Mouse (Mus musculus) cortical plate, adult 2 months (tissue): Measurements from ENCODE around the gene Gm21119.
"Not testable (repeated sequence)": the region's sequence is repeated elsewhere in the genome, so short reads cannot be mapped to it uniquely, and the experiment has no call there.

Experiments
- CTCF ChIP-seq: fragments of 200-500 bp; IDR thresholded peaks from 2 replicates; pipeline ENCODE4 v1.5.1; 2011; ENCODE audit warnings: mild to moderate bottlenecking, control low read depth, low read length; ENCODE audit not compliant: insufficient read depth; ENCODE audit errors: extremely low read depth
- POLR2A ChIP-seq: fragments of 200-500 bp; IDR thresholded peaks from 2 replicates; pipeline ENCODE4 v1.6.1; 2011; ENCODE audit warnings: mild to moderate bottlenecking, low read length, control low read depth; ENCODE audit not compliant: insufficient read depth; ENCODE audit errors: extremely low read depth

- not testable (repeated sequence) for TF ChIP-seq CTCF, POLR2A
Observed at GRCm38 (mm10) chr8:20598300-20599170, 16.2 kb upstream of the Gm21119 start.
